Mouse (Mus musculus) embryonic facial prominence, embryonic 11.5 days (tissue): ENCODE measurements around the gene Akt1. TPM values are rescaled to one million over a fixed set of nuclear protein-coding genes. Genes with fewer than 3 reads are reported as not detected.
A peak's percentile ranks its signal among the peaks of the same experiment; 100 is the strongest.

Experiments used
- ATAC-seq: fragments of 200-750 bp; cut with Nextera tagmentation; replicated peaks from 2 replicates; pipeline ENCODE4 v1.8.0; 2017; ENCODE audit warnings: low read depth; ENCODE audit not compliant: insufficient number of reproducible peaks, low FRiP score, low TSS enrichment
- DNase-seq: peaks from one replicate; pipeline ENCODE4 v3.0.0-alpha.2; 2015; ENCODE audit warnings: low spot score
- H3K27ac ChIP-seq: fragments of 300-500 bp; sonication (generic); replicated peaks from 2 replicates; pipeline ENCODE4 v1.5.1; 2014; ENCODE audit warnings: mild to moderate bottlenecking, low read depth, low read length, control low read depth
- H3K27me3 ChIP-seq: fragments of 300-500 bp; sonication (generic); 2 replicates; pipeline ENCODE4 v1.6.1; 2014; ENCODE audit warnings: mild to moderate bottlenecking, low read length, moderate library complexity, mixed read lengths; ENCODE audit not compliant: control insufficient read depth, insufficient read depth
- H3K36me3 ChIP-seq: fragments of 300-500 bp; sonication (generic); replicated peaks from 2 replicates; pipeline ENCODE4 v1.6.1; 2014; ENCODE audit warnings: low read depth, mild to moderate bottlenecking, low read length, moderate library complexity, mixed read lengths; ENCODE audit not compliant: control insufficient read depth, insufficient read depth
- H3K4me1 ChIP-seq: fragments of 300-500 bp; sonication (generic); 2 replicates; pipeline ENCODE4 v1.6.1; 2014; ENCODE audit warnings: low read length, mixed read lengths; ENCODE audit not compliant: control insufficient read depth, insufficient read depth
- H3K4me2 ChIP-seq: fragments of 300-500 bp; sonication (generic); 2 replicates; pipeline ENCODE4 v1.6.1; 2014; ENCODE audit warnings: low read depth, mild to moderate bottlenecking, control low read depth, low read length, moderate library complexity
- H3K4me3 ChIP-seq: fragments of 300-500 bp; sonication (generic); 2 replicates; pipeline ENCODE4 v1.5.1; 2014; ENCODE audit warnings: low read depth, low read length, control low read depth
- H3K9ac ChIP-seq: fragments of 300-500 bp; sonication (generic); replicated peaks from 2 replicates; pipeline ENCODE4 v1.6.1; 2014; ENCODE audit warnings: mild to moderate bottlenecking, control low read depth, low read length
- H3K9me3 ChIP-seq: fragments of 300-500 bp; sonication (generic); replicated peaks from 2 replicates; pipeline ENCODE4 v1.6.1; 2016; ENCODE audit warnings: mild to moderate bottlenecking, low read length, inconsistent platforms, mixed read lengths; ENCODE audit not compliant: control insufficient read depth
- WGBS: fragments of 180-500 bp; shearing (Covaris S2); extraction: QIAGEN DNeasy Blood & Tissue Kit; methylation state at CpG from one replicate; pipeline ENCODE4 v1.1.7; 2014; 5-methylcytosine and 5-hydroxymethylcytosine counted together
- polyA plus RNA-seq: library from polyadenylated mRNA; unstranded; fragments of >200 nt; fragmentation: Nextera tagmentation; extraction: Ambion mirVana; gene quantifications from 2 replicates; pipeline ENCODE4 v1.2.1, GENCODE M21; 2014

Akt1 gene
- 68.3 and 99.2 TPM in 2 replicates for polyA plus RNA-seq

GRCm38 (mm10) chr12:112674132-112675011 is at the start of gene Akt1:
Gene Akt1 (minus strand): TSS chr12:112674884.
- Histone ChIP-seq H3K27ac (peak within 1 kb of the TSS; percentile 88), H3K4me1 (peaks cover 16% of the 10 kb centered on the region), H3K36me3 (peaks cover 11% of the 10 kb centered on the region), H3K27me3 (peaks cover 18% of the 10 kb centered on the region), H3K9ac (peak within 1 kb of the TSS; percentile 99), H3K9me3 (no peaks in the 10 kb centered on the region), H3K4me2 (peak within 1 kb of the TSS; percentile 89), H3K4me3 (peak within 1 kb of the TSS; percentile 94)
- ATAC-seq (peak; percentile 19; the same call in 1 of the 2 replicates), DNase-seq (peak; percentile 64)
- under 1% methylated on average over 68 of the region's 70 CpGs for WGBS

DNA sequence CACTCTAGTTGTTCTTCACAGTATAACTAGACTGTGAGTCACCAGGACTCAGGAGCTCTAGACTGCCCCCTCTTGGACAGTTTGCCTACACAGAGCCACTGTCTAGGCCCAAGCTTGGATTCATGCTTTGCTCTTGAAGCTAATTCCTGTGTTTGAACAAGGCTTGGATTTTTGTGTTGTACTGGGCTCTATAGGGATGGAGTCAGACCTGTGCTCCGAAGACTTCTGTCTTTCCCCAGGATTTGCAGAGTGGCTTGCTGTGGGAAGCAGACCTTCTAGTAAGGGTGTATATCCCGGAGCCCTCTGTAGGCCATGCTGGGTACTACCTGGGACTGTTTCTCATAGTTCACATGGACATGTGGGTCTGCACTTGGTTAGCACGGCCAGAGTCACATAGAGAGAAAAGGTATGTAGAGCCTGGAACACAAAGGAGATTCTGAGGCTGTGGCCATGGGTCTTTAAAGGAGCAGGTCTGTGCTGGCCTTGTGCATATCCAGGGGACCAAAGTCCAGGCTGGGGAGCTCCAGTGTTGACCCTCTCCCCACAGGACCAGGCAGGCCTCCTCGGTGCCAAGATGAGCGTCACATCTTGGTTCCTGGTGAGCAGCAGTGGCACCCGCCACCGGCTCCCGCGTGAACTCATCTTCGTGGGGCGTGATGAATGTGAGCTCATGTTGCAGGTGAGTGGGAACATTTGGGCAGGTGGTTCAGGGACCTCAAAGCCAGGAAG is 49.6 kb upstream of the Akt1 start:
- no peak overlapping the region for H3K4me3 ChIP-seq
- DNase-seq (peak; percentile 82), ATAC-seq (0 out of 2 replicates have a peak, but pooled peaks have one; percentile 4)
- H3K36me3 ChIP-seq, result no peaks in the 10 kb centered on the region
- H3K27ac ChIP-seq, result no peak overlapping the region
- H3K27me3 ChIP-seq, result peaks cover 15% of the 10 kb centered on the region
- no peak overlapping the region for H3K9ac ChIP-seq
- WGBS, result 76% methylated on average over 11 of the region's 11 CpGs
- no peak overlapping the region for H3K4me2 ChIP-seq
- H3K4me1 ChIP-seq, result peaks cover 4% of the 10 kb centered on the region; the same call in 1 of the 2 replicates
- H3K9me3 ChIP-seq, result no peaks in the 10 kb centered on the region

- Histone ChIP-seq H3K27ac (no peak overlapping the region), H3K36me3 (no peaks in the 10 kb centered on the region), H3K4me3 (peak overlapping the region; percentile 79; the same call in 1 of the 2 replicates), H3K4me1 (peaks cover 4% of the 10 kb centered on the region; the same call in 1 of the 2 replicates), H3K9me3 (no peaks in the 10 kb centered on the region), H3K9ac (no peak overlapping the region; the same call in 1 of the 2 replicates), H3K27me3 (peaks cover 15% of the 10 kb centered on the region), H3K4me2 (peak overlapping the region; percentile 99)
- 91% methylated on average over 6 of the region's 6 CpGs for WGBS
- DNase-seq, result no peak
- no peak for ATAC-seq
Measured at GRCm38 (mm10) chr12:112723445-112723844, 48.8 kb upstream of the Akt1 start.

GRCm38 (mm10) chr12:112723028-112723330 is 48.3 kb upstream of the Akt1 start:
- H3K27ac ChIP-seq, result no peak overlapping the region
- WGBS, result 3% methylated on average over 5 of the region's 5 CpGs

GRCm38 (mm10) chr12:112722240-112723027 is 47.8 kb upstream of the Akt1 start:
- Histone ChIP-seq H3K36me3 (no peaks in the 10 kb centered on the region), H3K4me2 (peak overlapping the region; percentile 99), H3K27ac (no peak overlapping the region), H3K27me3 (peaks cover 15% of the 10 kb centered on the region), H3K9me3 (no peaks in the 10 kb centered on the region), H3K4me3 (peak overlapping the region; percentile 79), H3K9ac (peak overlapping the region; percentile 74), H3K4me1 (peaks cover 4% of the 10 kb centered on the region; the same call in 1 of the 2 replicates)
- DNase-seq (peak; percentile 40), ATAC-seq (peak; percentile 30; the same call in 1 of the 2 replicates)
- WGBS, result 0% methylated on average over 38 of the region's 75 CpGs

More at GRCm38 (mm10) chr12:112723028-112723330, 48.3 kb upstream of the Akt1 start:
- H3K9me3 ChIP-seq, result no peaks in the 10 kb centered on the region
- no peaks in the 10 kb centered on the region for H3K36me3 ChIP-seq
- DNase-seq, result no peak
- peak overlapping the region; percentile 99 for H3K4me2 ChIP-seq
- no peak for ATAC-seq
- H3K9ac ChIP-seq, result no peak overlapping the region; the same call in 1 of the 2 replicates
- peaks cover 4% of the 10 kb centered on the region; the same call in 1 of the 2 replicates for H3K4me1 ChIP-seq
- peak overlapping the region; percentile 79 for H3K4me3 ChIP-seq
- peaks cover 15% of the 10 kb centered on the region for H3K27me3 ChIP-seq

- ATAC-seq (peak; percentile 11; the same call in 1 of the 2 replicates), DNase-seq (peak; percentile 62)
- Histone ChIP-seq H3K4me2 (peak overlapping the region; percentile 99), H3K4me1 (peaks cover 4% of the 10 kb centered on the region; the same call in 1 of the 2 replicates), H3K9ac (peak overlapping the region; percentile 74), H3K27me3 (peaks cover 15% of the 10 kb centered on the region), H3K4me3 (peak overlapping the region; percentile 79), H3K27ac (peak overlapping the region; percentile 62), H3K36me3 (no peaks in the 10 kb centered on the region), H3K9me3 (no peaks in the 10 kb centered on the region)
- 1% methylated on average over 51 of the region's 69 CpGs for WGBS
Measured at GRCm38 (mm10) chr12:112721424-112722239, 46.9 kb upstream of the Akt1 start.
